Mouse (Mus musculus) embryo, embryonic 11.5 days (tissue): ENCODE data around the gene Pcgf3.
A peak's percentile ranks its signal among the peaks of the same experiment; 100 is the strongest.
"Not testable (repeated sequence)": the region's sequence is repeated elsewhere in the genome, so short reads cannot be mapped to it uniquely, and the experiment has no call there.

Experiments
- DNase-seq: peaks from one replicate; pipeline ENCODE4 v3.0.0-alpha.2; 2012; ENCODE audit warnings: low read depth, low spot score

Pcgf3 gene

GRCm38 (mm10) chr5:108469617-108470016, 8.6 kb downstream of the Pcgf3 start:
- DNase-seq: no peak

- no peak for DNase-seq
Observed at GRCm38 (mm10) chr5:108473737-108474136, 12.7 kb downstream of the Pcgf3 start.

- DNase-seq: no peak
Observed at GRCm38 (mm10) chr5:108475977-108476376, 14.9 kb downstream of the Pcgf3 start.

- DNase-seq: no peak
Observed at GRCm38 (mm10) chr5:108483006-108483405, 22.0 kb downstream of the Pcgf3 start.

- peak; percentile 17 for DNase-seq
Observed at GRCm38 (mm10) chr5:108485239-108485638, 24.2 kb downstream of the Pcgf3 start.

- not testable (repeated sequence) for DNase-seq
Observed at GRCm38 (mm10) chr5:108486148-108486547, 25.1 kb downstream of the Pcgf3 start.

- no peak for DNase-seq
Observed at GRCm38 (mm10) chr5:108501573-108501972, 40.5 kb downstream of the Pcgf3 start.

- no peak for DNase-seq
Observed at GRCm38 (mm10) chr5:108502286-108502685, 41.3 kb downstream of the Pcgf3 start.

- no peak for DNase-seq
Observed at GRCm38 (mm10) chr5:108515581-108516361, 54.7 kb downstream of the Pcgf3 start.

GRCm38 (mm10) chr5:108516655-108517054, 55.6 kb downstream of the Pcgf3 start:
- no peak for DNase-seq

GRCm38 (mm10) chr5:108518106-108518885, 57.3 kb downstream of the Pcgf3 start:
- no peak for DNase-seq

GRCm38 (mm10) chr5:108518951-108519350, 57.9 kb downstream of the Pcgf3 start:
- no peak for DNase-seq

- DNase-seq: no peak
Observed at GRCm38 (mm10) chr5:108520153-108520552, 59.1 kb downstream of the Pcgf3 start.

- DNase-seq: no peak
Observed at GRCm38 (mm10) chr5:108521016-108521415, 60.0 kb downstream of the Pcgf3 start.

GRCm38 (mm10) chr5:108521896-108522295, 60.9 kb downstream of the Pcgf3 start:
- no peak for DNase-seq

- DNase-seq: no peak
Observed at GRCm38 (mm10) chr5:108522597-108522996, 61.6 kb downstream of the Pcgf3 start.

GRCm38 (mm10) chr5:108534188-108534587, 73.2 kb downstream of the Pcgf3 start:
- DNase-seq: no peak

GRCm38 (mm10) chr5:108543516-108544291, 82.7 kb downstream of the Pcgf3 start:
- no peak for DNase-seq

- DNase-seq: no peak
Observed at GRCm38 (mm10) chr5:108547636-108548035, 86.6 kb downstream of the Pcgf3 start.

GRCm38 (mm10) chr5:108549137-108549488, 88.1 kb downstream of the Pcgf3 start:
- DNase-seq: no peak

GRCm38 (mm10) chr5:108549489-108550206, 88.6 kb downstream of the Pcgf3 start, which contains the start of gene Cplx1:
Gene Cplx1, minus strand, starts transcription at chr5:108550024.
- DNase-seq: peak; percentile 64
